Mouse (Mus musculus) right cerebral cortex, adult 18-20 months (tissue): Measurements from ENCODE around the gene Cd2ap.
A peak's percentile ranks its signal among the peaks of the same experiment; 100 is the strongest.

Experiments
- DNase-seq: peaks from one replicate; pipeline ENCODE4 v3.0.0; 2022; ENCODE audit warnings: mixed read lengths

Cd2ap gene

GRCm38 (mm10) chr17:42857506-42857905 lies 19.0 kb downstream of the Cd2ap start:
- DNase-seq: no peak

- DNase-seq: no peak
Observed at GRCm38 (mm10) chr17:42847108-42847507, 29.4 kb downstream of the Cd2ap start.

GRCm38 (mm10) chr17:42837193-42837592 lies 39.3 kb downstream of the Cd2ap start:
- DNase-seq: no peak

GRCm38 (mm10) chr17:42822787-42823186 lies 53.7 kb downstream of the Cd2ap start:
- DNase-seq: peak; percentile 71

GRCm38 (mm10) chr17:42815374-42815773 lies 61.1 kb downstream of the Cd2ap start:
- no peak for DNase-seq

- DNase-seq: no peak
Observed at GRCm38 (mm10) chr17:42792412-42792975, 84.0 kb downstream of the Cd2ap start.

GRCm38 (mm10) chr17:42790787-42791186 lies 85.7 kb downstream of the Cd2ap start:
- DNase-seq: no peak

- no peak for DNase-seq
Observed at GRCm38 (mm10) chr17:42789723-42790122, 86.7 kb downstream of the Cd2ap start.

GRCm38 (mm10) chr17:42788686-42789453 lies 87.6 kb downstream of the Cd2ap start:
- DNase-seq: no peak

GRCm38 (mm10) chr17:42782156-42782757 lies 94.2 kb downstream of the Cd2ap start:
- DNase-seq: peak; percentile 76

- no peak for DNase-seq
Observed at GRCm38 (mm10) chr17:42753791-42754190, 122.7 kb downstream of the Cd2ap start.

GRCm38 (mm10) chr17:42752173-42752572 lies 124.3 kb downstream of the Cd2ap start:
- no peak for DNase-seq

GRCm38 (mm10) chr17:42745657-42746420 lies 130.6 kb downstream of the Cd2ap start:
- DNase-seq: no peak
